Mouse (Mus musculus) cerebellum, adult 8-10 months (tissue): ENCODE results near the gene Crat.
"Not testable (repeated sequence)": the region's sequence is repeated elsewhere in the genome, so short reads cannot be mapped to it uniquely, and the experiment has no call there.

ENCODE experiments used
- DNase-seq: peaks from one replicate; pipeline ENCODE4 v3.0.0; 2022

The Crat gene

GRCm38 (mm10) chr2:30439631-30440030, 24.0 kb upstream of the Crat start:
- DNase-seq, result no peak

GRCm38 (mm10) chr2:30437791-30438190, 22.2 kb upstream of the Crat start:
- no peak for DNase-seq

- DNase-seq, result no peak
Observed at GRCm38 (mm10) chr2:30436809-30437208, 21.2 kb upstream of the Crat start.

- no peak for DNase-seq
Observed at GRCm38 (mm10) chr2:30436156-30436545, 20.5 kb upstream of the Crat start.

- peak; percentile 71 for DNase-seq
Observed at GRCm38 (mm10) chr2:30435326-30436155, 19.9 kb upstream of the Crat start.

- DNase-seq, result no peak
Observed at GRCm38 (mm10) chr2:30429156-30429555, 13.5 kb upstream of the Crat start.

GRCm38 (mm10) chr2:30421432-30421831, 5.8 kb upstream of the Crat start:
- DNase-seq, result no peak

- no peak for DNase-seq
Observed at GRCm38 (mm10) chr2:30419112-30419511, 3.5 kb upstream of the Crat start.

- no peak for DNase-seq
Observed at GRCm38 (mm10) chr2:30418259-30418658, 2.6 kb upstream of the Crat start.

GRCm38 (mm10) chr2:30417595-30418165, 2.1 kb upstream of the Crat start:
- no peak for DNase-seq

- not testable (repeated sequence) for DNase-seq
Observed at GRCm38 (mm10) chr2:30417154-30417553, 1.5 kb upstream of the Crat start.

GRCm38 (mm10) chr2:30416649-30416965, 994 bp upstream of the Crat start:
- DNase-seq, result no peak

- DNase-seq, result peak; percentile 92
Observed at GRCm38 (mm10) chr2:30415936-30416648, 479 bp upstream of the Crat start, which contains the start of gene Ptpa. Ptpa (plus strand) TSS chr2:30416039.

- no peak for DNase-seq
Observed at GRCm38 (mm10) chr2:30414681-30415080, 932 bp downstream of the Crat start.

- peak; percentile 70 for DNase-seq
Observed at GRCm38 (mm10) chr2:30414101-30414500, 1.5 kb downstream of the Crat start.

GRCm38 (mm10) chr2:30413038-30413973, 2.3 kb downstream of the Crat start:
- no peak for DNase-seq

GRCm38 (mm10) chr2:30409454-30410176, 6.0 kb downstream of the Crat start:
- no peak for DNase-seq

- DNase-seq, result no peak
Observed at GRCm38 (mm10) chr2:30408452-30409100, 7.0 kb downstream of the Crat start.

- no peak for DNase-seq
Observed at GRCm38 (mm10) chr2:30407778-30408177, 7.8 kb downstream of the Crat start.

GRCm38 (mm10) chr2:30407221-30407620, 8.4 kb downstream of the Crat start:
- no peak for DNase-seq

- DNase-seq, result no peak
Observed at GRCm38 (mm10) chr2:30403870-30404269, 11.7 kb downstream of the Crat start.

GRCm38 (mm10) chr2:30402843-30403242, 12.8 kb downstream of the Crat start:
- no peak for DNase-seq
